Mouse (Mus musculus) MEL (cell line): ENCODE measurements at regions not wholly inside any gene's neighbourhood (a gene's known extent, or its start where the extent isn't known, plus 50 kb on each side); places are given as distances from the start of the nearest gene placed in this dataset.

ENCODE experiments used
- DNase-seq: peaks from one replicate; pipeline ENCODE4 v3.0.0; 2011; ENCODE audit warnings: low read depth, low spot score
- H3K27ac ChIP-seq: 2 replicates; pipeline ENCODE4 v1.5.1; 2012; ENCODE audit warnings: low read depth, mild to moderate bottlenecking, control low read depth, low read length, moderate library complexity; ENCODE audit not compliant: control insufficient read depth
- H3K27me3 ChIP-seq, 2 experiments: fragments of 150-350 bp in 1 of 2; sonication (generic) in 1 of 2; 2 replicates each; pipeline ENCODE4 v1.6.1; 2012; ENCODE audit warnings: low read length in 2 of 2, mild to moderate bottlenecking in 2 of 2, improper control_type of control experiment in 1 of 2, moderate library complexity in 1 of 2; ENCODE audit not compliant: insufficient read depth in 2 of 2, control insufficient read depth in 1 of 2
- H3K36me3 ChIP-seq, 2 experiments: 2 replicates each; pipeline ENCODE4 v1.6.1; 2012 to 2014; ENCODE audit warnings: low read length in 2 of 2, improper control_type of control experiment in 1 of 2, inconsistent platforms in 1 of 2, mild to moderate bottlenecking in 1 of 2; ENCODE audit not compliant: insufficient read depth in 2 of 2, control insufficient read depth in 1 of 2
- H3K4me1 ChIP-seq, 2 experiments: fragments of 150-350 bp in 1 of 2; sonication (generic) in 1 of 2; 2 replicates each; pipeline ENCODE4 v1.6.1; 2012; ENCODE audit warnings: low read length in 2 of 2, improper control_type of control experiment in 1 of 2, mild to moderate bottlenecking in 1 of 2; ENCODE audit not compliant: insufficient read depth in 2 of 2, control insufficient read depth in 1 of 2
- H3K4me3 ChIP-seq, 2 experiments: fragments of 150-350 bp in 1 of 2; sonication (generic) in 1 of 2; 2 replicates each; pipeline ENCODE4 v1.5.1; 2012; ENCODE audit warnings: low read depth in 2 of 2, low read length in 2 of 2, mild to moderate bottlenecking in 2 of 2, moderate library complexity in 2 of 2, control low read depth in 1 of 2, improper control_type of control experiment in 1 of 2; ENCODE audit not compliant: control insufficient read depth in 1 of 2, insufficient read depth in 1 of 2
- H3K79me2 ChIP-seq: 2 replicates; pipeline ENCODE4 v1.6.1; 2012; ENCODE audit warnings: mild to moderate bottlenecking, low read length, moderate library complexity; ENCODE audit not compliant: control insufficient read depth, poor library complexity, insufficient read depth
- H3K9ac ChIP-seq: 2 replicates; pipeline ENCODE4 v1.6.1; 2012; ENCODE audit warnings: low read depth, mild to moderate bottlenecking, control low read depth, low read length, moderate library complexity; ENCODE audit not compliant: control insufficient read depth, poor library complexity, severe bottlenecking
- H3K9me3 ChIP-seq: fragments of 150-350 bp; sonication (generic); replicated peaks from 2 replicates; pipeline ENCODE4 v1.6.1; 2012; ENCODE audit warnings: mild to moderate bottlenecking, low read length, improper control_type of control experiment, moderate library complexity; ENCODE audit not compliant: insufficient read depth
- BHLHE40 ChIP-seq: IDR thresholded peaks from 2 replicates; pipeline ENCODE4 v1.6.1; 2012; ENCODE audit warnings: low read depth, mild to moderate bottlenecking, inconsistent platforms, low read length, improper control_type of control experiment, borderline replicate concordance
- CHD1 ChIP-seq: IDR thresholded peaks from 2 replicates; pipeline ENCODE4 v1.6.1; 2012; ENCODE audit warnings: low read depth, mild to moderate bottlenecking, inconsistent platforms, low read length, improper control_type of control experiment
- E2F4 ChIP-seq: IDR thresholded peaks from 2 replicates; pipeline ENCODE4 v1.6.1; 2011; ENCODE audit warnings: low read depth, low read length, improper control_type of control experiment, borderline replicate concordance
- EP300 ChIP-seq, 2 experiments: IDR thresholded peaks; 2 replicates each; pipeline ENCODE4 v1.6.1; 2011; ENCODE audit warnings: improper control_type of control experiment in 2 of 2, low read length in 2 of 2, low read depth in 1 of 2, mild to moderate bottlenecking in 1 of 2
- ETS1 ChIP-seq: IDR thresholded peaks from 2 replicates; pipeline ENCODE4 v1.6.1; 2012; ENCODE audit warnings: low read depth, mild to moderate bottlenecking, inconsistent platforms, low read length, improper control_type of control experiment, moderate library complexity
- GATA1 ChIP-seq: IDR thresholded peaks from 2 replicates; pipeline ENCODE4 v1.6.1; 2011; ENCODE audit warnings: low read depth, low read length, improper control_type of control experiment
- JUND ChIP-seq: IDR thresholded peaks from 2 replicates; pipeline ENCODE4 v1.6.1; 2011; ENCODE audit warnings: low read depth, mild to moderate bottlenecking, improper control_type of control experiment, low read length
- MAFK ChIP-seq: IDR thresholded peaks from 2 replicates; pipeline ENCODE4 v1.6.1; 2011; ENCODE audit warnings: low read depth, mild to moderate bottlenecking, low read length, improper control_type of control experiment, borderline replicate concordance
- MEF2A ChIP-seq: IDR thresholded peaks from 2 replicates; pipeline ENCODE4 v1.6.1; 2014; ENCODE audit warnings: low read depth, mild to moderate bottlenecking, inconsistent platforms, low read length, improper control_type of control experiment; ENCODE audit not compliant: poor library complexity, insufficient replicate concordance, severe bottlenecking; ENCODE audit errors: extremely low read depth
- MYB ChIP-seq: IDR thresholded peaks from 2 replicates; pipeline ENCODE4 v1.6.1; 2011; ENCODE audit warnings: mild to moderate bottlenecking, low read depth, low read length, improper control_type of control experiment
- NRF1 ChIP-seq: IDR thresholded peaks from 2 replicates; pipeline ENCODE4 v1.6.1; 2014; ENCODE audit warnings: low read depth, mild to moderate bottlenecking, inconsistent platforms, low read length, improper control_type of control experiment, moderate library complexity; ENCODE audit not compliant: poor library complexity, insufficient read depth, severe bottlenecking
- POLR2A ChIP-seq, 2 experiments: IDR thresholded peaks; 2 replicates each; pipeline ENCODE4 v1.6.1; 2011 to 2012; ENCODE audit warnings: low read length in 2 of 2, mild to moderate bottlenecking in 2 of 2, control low read depth in 1 of 2, improper control_type of control experiment in 1 of 2, low read depth in 1 of 2, moderate library complexity in 1 of 2; ENCODE audit not compliant: control insufficient read depth in 1 of 2, insufficient read depth in 1 of 2, poor library complexity in 1 of 2
- POLR2AphosphoS2 ChIP-seq: IDR thresholded peaks from 2 replicates; pipeline ENCODE4 v1.6.1; 2011; ENCODE audit warnings: low read length, improper control_type of control experiment
- RAD21 ChIP-seq: IDR thresholded peaks from 2 replicates; pipeline ENCODE4 v1.6.1; 2011; ENCODE audit warnings: mild to moderate bottlenecking, low read depth, low read length, improper control_type of control experiment
- SIN3A ChIP-seq: IDR thresholded peaks from 2 replicates; pipeline ENCODE4 v1.6.1; 2012; ENCODE audit warnings: low read length, improper control_type of control experiment, inconsistent platforms
- TBP ChIP-seq: IDR thresholded peaks from 2 replicates; pipeline ENCODE4 v1.8.0; 2011; ENCODE audit warnings: low read depth, low read length, improper control_type of control experiment
- TCF12 ChIP-seq: IDR thresholded peaks from 2 replicates; pipeline ENCODE4 v1.6.1; 2014; ENCODE audit warnings: low read depth, mild to moderate bottlenecking, inconsistent platforms, low read length, improper control_type of control experiment, moderate library complexity
- USF2 ChIP-seq, 2 experiments: IDR thresholded peaks; 2 replicates each; pipeline ENCODE4 v1.6.1; 2011 to 2012; ENCODE audit warnings: improper control_type of control experiment in 2 of 2, low read length in 2 of 2, borderline replicate concordance in 1 of 2, inconsistent platforms in 1 of 2, low read depth in 1 of 2, mild to moderate bottlenecking in 1 of 2; ENCODE audit not compliant: insufficient read depth in 1 of 2
- ZC3H11A ChIP-seq: IDR thresholded peaks from 2 replicates; pipeline ENCODE4 v1.6.1; 2012; ENCODE audit warnings: low read depth, mild to moderate bottlenecking, inconsistent platforms, low read length, improper control_type of control experiment
- ZKSCAN1 ChIP-seq: IDR thresholded peaks from 2 replicates; pipeline ENCODE4 v1.6.1; 2012; ENCODE audit warnings: low read depth, mild to moderate bottlenecking, inconsistent platforms, low read length, improper control_type of control experiment, moderate library complexity
- ZMIZ1 ChIP-seq: IDR thresholded peaks from 2 replicates; pipeline ENCODE4 v1.6.1; 2012; ENCODE audit warnings: low read depth, mild to moderate bottlenecking, inconsistent platforms, low read length, improper control_type of control experiment, moderate library complexity
- ZNF384 ChIP-seq: IDR thresholded peaks from 2 replicates; pipeline ENCODE4 v1.6.1; 2012; ENCODE audit warnings: low read depth, mild to moderate bottlenecking, inconsistent platforms, low read length, improper control_type of control experiment

- no peaks in the 10 kb centered on the region for H3K4me1 ChIP-seq
- H3K27me3 ChIP-seq = no peaks in the 10 kb centered on the region
- no peak for DNase-seq
- no peak overlapping the region for H3K9ac ChIP-seq
- TF ChIP-seq TBP = no peak
- TF ChIP-seq, all 39 proteins: peak for 0
- Histone ChIP-seq H3K27ac (no peak overlapping the region), H3K4me3 (no peak overlapping the region), H3K79me2 (no peaks in the 10 kb centered on the region), H3K36me3 (no peaks in the 10 kb centered on the region), H3K9me3 (no peaks in the 10 kb centered on the region)
Observed at GRCm38 (mm10) chr1:76933460-76933859, 581.4 kb downstream of the Epha4 start.

- no peak overlapping the region for H3K27ac ChIP-seq
- H3K36me3 ChIP-seq = no peaks in the 10 kb centered on the region
- no peak for TF ChIP-seq RAD21
- no peak for TF ChIP-seq MAFK
- no peak for TF ChIP-seq POLR2AphosphoS2
- no peak for TF ChIP-seq ZNF384
- no peak for TF ChIP-seq ZKSCAN1
- TF ChIP-seq CHD1 = no peak
- TF ChIP-seq E2F4 = no peak
- TF ChIP-seq NRF1 = no peak
- no peak for TF ChIP-seq POLR2A (IDR thresholded peaks at IDR 0.05; ENCODE audit: control insufficient read depth in 1 of 2, insufficient read depth in 1 of 2, low read depth in 1 of 2, low read length in 2 of 2, poor library complexity in 1 of 2)
- TF ChIP-seq USF2 (IDR thresholded peaks at IDR 0.05; ENCODE audit: borderline replicate concordance in 1 of 2, insufficient read depth in 1 of 2, low read depth in 1 of 2, low read length in 2 of 2) = no peak
- no peak for TF ChIP-seq JUND
- no peak for TF ChIP-seq GATA1
- TF ChIP-seq ETS1 = no peak
- TF ChIP-seq EP300 (IDR thresholded peaks at IDR 0.05; ENCODE audit: low read depth in 1 of 2, low read length in 2 of 2) = no peak
- no peak for DNase-seq
- H3K79me2 ChIP-seq = no peaks in the 10 kb centered on the region
- no peak overlapping the region for H3K4me3 ChIP-seq
- H3K9ac ChIP-seq = no peak overlapping the region
- no peaks in the 10 kb centered on the region for H3K27me3 ChIP-seq
- no peaks in the 10 kb centered on the region for H3K4me1 ChIP-seq
- no peaks in the 10 kb centered on the region for H3K9me3 ChIP-seq
Observed at GRCm38 (mm10) chr1:76942730-76943129, 572.2 kb downstream of the Epha4 start.

GRCm38 (mm10) chr1:76944046-76944445 is 570.8 kb downstream of the Epha4 start:
- Histone ChIP-seq H3K9ac (no peak overlapping the region), H3K4me1 (no peaks in the 10 kb centered on the region), H3K79me2 (no peaks in the 10 kb centered on the region), H3K4me3 (no peak overlapping the region), H3K27ac (no peak overlapping the region), H3K27me3 (no peaks in the 10 kb centered on the region), H3K9me3 (no peaks in the 10 kb centered on the region), H3K36me3 (no peaks in the 10 kb centered on the region)
- TF ChIP-seq TCF12 (no peak), RAD21 (no peak), ZMIZ1 (no peak), MEF2A (no peak), ZC3H11A (no peak), MYB (no peak), SIN3A (no peak), EP300 (IDR thresholded peaks at IDR 0.05; ENCODE audit: low read depth in 1 of 2, low read length in 2 of 2) (no peak), BHLHE40 (no peak), POLR2A (IDR thresholded peaks at IDR 0.05; ENCODE audit: control insufficient read depth in 1 of 2, insufficient read depth in 1 of 2, low read depth in 1 of 2, low read length in 2 of 2, poor library complexity in 1 of 2) (no peak)
- DNase-seq = no peak
